Mouse (Mus musculus) liver, embryonic 15.5 days (tissue): Measurements from ENCODE around the gene Phactr4. TPM values are rescaled to one million over a fixed set of nuclear protein-coding genes. Genes with fewer than 3 reads are reported as not detected.

Experiments
- ATAC-seq: fragments of 200-750 bp; cut with Nextera tagmentation; 2 replicates; pipeline ENCODE4 v1.8.0; 2017; ENCODE audit warnings: moderate number of reproducible peaks, mild to moderate bottlenecking, moderate library complexity; ENCODE audit not compliant: insufficient read depth
- H3K27ac ChIP-seq: fragments of 300-500 bp; sonication (generic); replicated peaks from 2 replicates; pipeline ENCODE4 v1.5.1; 2015; ENCODE audit warnings: mild to moderate bottlenecking, inconsistent platforms
- H3K27me3 ChIP-seq: fragments of 300-500 bp; sonication (generic); 2 replicates; pipeline ENCODE4 v1.6.1; 2015; ENCODE audit warnings: mild to moderate bottlenecking, inconsistent platforms
- H3K36me3 ChIP-seq: fragments of 300-500 bp; sonication (generic); replicated peaks from 2 replicates; pipeline ENCODE4 v1.6.1; 2015; ENCODE audit warnings: moderate library complexity, mild to moderate bottlenecking, inconsistent platforms
- H3K4me1 ChIP-seq: fragments of 300-500 bp; sonication (generic); replicated peaks from 2 replicates; pipeline ENCODE4 v1.6.1; 2015; ENCODE audit warnings: inconsistent platforms
- H3K4me2 ChIP-seq: fragments of 300-500 bp; sonication (generic); 2 replicates; pipeline ENCODE4 v1.6.1; 2015; ENCODE audit warnings: moderate library complexity, mild to moderate bottlenecking, inconsistent platforms
- H3K4me3 ChIP-seq: fragments of 300-500 bp; sonication (generic); replicated peaks from 2 replicates; pipeline ENCODE4 v1.5.1; 2015; ENCODE audit warnings: mild to moderate bottlenecking, inconsistent platforms
- H3K9ac ChIP-seq: fragments of 300-500 bp; sonication (generic); 2 replicates; pipeline ENCODE4 v1.6.1; 2015; ENCODE audit warnings: moderate library complexity, mild to moderate bottlenecking, inconsistent platforms
- H3K9me3 ChIP-seq: fragments of 300-500 bp; sonication (generic); replicated peaks from 2 replicates; pipeline ENCODE4 v1.6.1; 2016; ENCODE audit warnings: inconsistent platforms
- WGBS: fragments of 180-500 bp; shearing (Covaris S2); methylation state at CpG from one replicate; pipeline ENCODE4 v1.1.7; 2015; ENCODE audit warnings: mixed read lengths; ENCODE audit not compliant: insufficient replicate concordance; 5-methylcytosine and 5-hydroxymethylcytosine counted together
- polyA plus RNA-seq: library from polyadenylated mRNA; unstranded; fragments of >200 nt; fragmentation: Nextera tagmentation; extraction: Ambion mirVana; gene quantifications from 2 replicates; pipeline ENCODE4 v1.2.1, GENCODE M21; 2015

Phactr4 gene
- polyA plus RNA-seq, 1 experiment from 2014 or later, result 8.0 TPM

DNA sequence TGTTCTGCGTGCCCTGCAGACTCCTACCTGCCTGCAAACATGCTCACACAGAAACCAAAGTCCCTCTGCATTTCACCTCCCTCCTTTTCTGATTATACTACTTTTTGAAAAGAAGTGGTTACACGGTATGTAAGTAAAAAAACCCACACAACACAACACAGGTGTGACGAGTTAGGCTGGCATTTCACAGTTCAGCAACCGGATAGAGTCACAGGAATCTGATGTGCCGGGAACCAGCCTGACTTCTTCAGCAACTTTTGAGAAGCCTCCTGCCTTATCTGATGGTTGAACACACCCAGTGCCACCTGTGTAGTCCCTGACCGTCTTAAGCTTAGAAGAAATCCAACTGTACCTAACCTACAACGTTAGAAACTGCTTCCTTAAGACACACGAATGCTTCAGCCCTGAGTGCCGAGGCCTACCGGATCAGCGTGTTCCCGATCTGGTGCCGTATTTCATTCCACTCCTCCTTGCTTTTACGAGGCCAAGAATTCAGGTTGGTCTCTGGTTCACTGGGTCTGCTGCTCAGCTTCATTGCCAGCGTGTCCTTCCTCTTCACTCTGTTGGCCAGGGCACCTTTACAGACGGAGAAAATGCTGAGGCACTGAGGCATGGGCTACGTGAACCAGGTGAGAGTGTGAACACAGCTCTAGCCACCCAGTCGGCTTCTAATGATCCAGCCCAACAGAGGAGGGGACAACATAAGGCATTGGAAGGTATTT lies 54.6 kb downstream of the Phactr4 start:
- ATAC-seq, result no peak
- Histone ChIP-seq H3K36me3 (peaks cover 93% of the 10 kb centered on the region), H3K4me3 (no peak overlapping the region), H3K27ac (no peak overlapping the region), H3K4me2 (no peak overlapping the region), H3K4me1 (no peaks in the 10 kb centered on the region), H3K9me3 (no peaks in the 10 kb centered on the region), H3K27me3 (no peaks in the 10 kb centered on the region), H3K9ac (no peak overlapping the region)
- WGBS, result 84% methylated on average over 18 of the region's 18 CpGs

DNA sequence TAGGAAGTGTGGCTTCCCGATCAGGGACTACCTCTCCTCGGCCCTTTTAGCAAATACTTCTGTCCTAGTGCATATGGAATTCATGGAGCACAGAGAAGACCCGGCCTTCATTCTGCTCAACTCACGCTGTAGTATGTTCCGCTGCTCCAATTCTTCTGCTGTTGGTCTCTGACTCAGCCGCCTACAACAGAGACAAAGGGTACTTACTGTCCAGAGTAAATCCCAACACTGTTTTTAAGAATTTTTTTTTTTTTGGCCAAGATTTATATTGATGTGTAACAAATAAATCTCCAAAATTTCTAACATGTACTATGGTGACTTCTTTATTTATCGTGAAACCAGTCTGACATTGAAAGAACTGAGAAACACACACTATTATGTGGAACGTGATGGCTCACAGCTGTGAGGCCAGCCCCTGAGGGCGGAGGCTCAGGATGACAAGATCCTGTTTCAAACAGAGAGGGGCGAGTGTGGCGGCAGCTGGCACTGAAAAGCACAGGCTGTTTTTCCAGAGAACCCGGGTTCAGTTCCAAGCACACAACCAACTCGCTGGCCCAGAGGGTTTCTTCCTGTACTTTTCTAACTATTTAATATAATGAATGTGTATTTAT lies 56.7 kb downstream of the Phactr4 start:
- H3K4me2 ChIP-seq, result no peak overlapping the region
- ATAC-seq, result no peak
- WGBS, result 83% methylated on average over 13 of the region's 13 CpGs
- H3K4me3 ChIP-seq, result no peak overlapping the region
- H3K27ac ChIP-seq, result no peak overlapping the region
- H3K9me3 ChIP-seq, result no peaks in the 10 kb centered on the region
- H3K9ac ChIP-seq, result no peak overlapping the region
- H3K27me3 ChIP-seq, result no peaks in the 10 kb centered on the region
- H3K4me1 ChIP-seq, result no peaks in the 10 kb centered on the region
- H3K36me3 ChIP-seq, result peaks cover 87% of the 10 kb centered on the region

GRCm38 (mm10) chr4:132363487-132363886 lies 58.8 kb downstream of the Phactr4 start:
- Histone ChIP-seq H3K4me1 (no peaks in the 10 kb centered on the region), H3K9me3 (no peaks in the 10 kb centered on the region), H3K4me2 (no peak overlapping the region), H3K4me3 (no peak overlapping the region), H3K9ac (no peak overlapping the region), H3K36me3 (peaks cover 86% of the 10 kb centered on the region), H3K27ac (no peak overlapping the region), H3K27me3 (no peaks in the 10 kb centered on the region)
- ATAC-seq, result no peak
- 92% methylated on average over 11 of the region's 11 CpGs for WGBS

GRCm38 (mm10) chr4:132359510-132359909 lies 62.8 kb downstream of the Phactr4 start:
- no peaks in the 10 kb centered on the region for H3K27me3 ChIP-seq
- ATAC-seq, result no peak
- H3K4me3 ChIP-seq, result no peak overlapping the region
- peaks cover 29% of the 10 kb centered on the region for H3K4me1 ChIP-seq
- H3K4me2 ChIP-seq, result no peak overlapping the region
- H3K9ac ChIP-seq, result no peak overlapping the region
- WGBS, result 81% methylated on average over 4 of the region's 4 CpGs
- H3K27ac ChIP-seq, result no peak overlapping the region
- peaks cover 64% of the 10 kb centered on the region for H3K36me3 ChIP-seq
- no peaks in the 10 kb centered on the region for H3K9me3 ChIP-seq

GRCm38 (mm10) chr4:132356170-132356569 lies 66.1 kb downstream of the Phactr4 start:
- H3K27ac ChIP-seq, result peak overlapping the region; percentile 81

DNA sequence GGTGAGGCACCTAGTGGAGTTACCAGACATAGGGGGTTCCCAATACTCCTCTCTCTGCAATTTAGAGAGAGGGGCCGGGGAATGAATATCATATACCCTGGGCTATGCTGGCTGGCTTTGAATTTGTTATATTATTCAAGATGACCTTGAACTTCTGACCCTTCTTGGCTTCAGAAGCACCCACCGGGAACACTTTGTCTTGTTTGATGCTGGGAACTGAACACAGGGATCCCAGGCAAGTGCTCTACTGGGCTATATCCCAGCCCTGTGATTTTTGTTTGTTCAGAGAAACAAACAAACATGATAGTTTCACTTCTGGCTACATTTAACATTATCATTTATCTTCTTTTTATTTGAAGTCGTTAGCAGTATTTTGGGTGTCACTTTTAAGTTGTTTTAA lies 66.9 kb downstream of the Phactr4 start:
- Histone ChIP-seq H3K4me2 (no peak overlapping the region), H3K36me3 (peaks cover 55% of the 10 kb centered on the region), H3K9me3 (no peaks in the 10 kb centered on the region), H3K4me3 (no peak overlapping the region), H3K27ac (peak overlapping the region; percentile 81), H3K27me3 (no peaks in the 10 kb centered on the region), H3K9ac (no peak overlapping the region), H3K4me1 (peaks cover 60% of the 10 kb centered on the region)
- 80% methylated on average over 3 of the region's 3 CpGs for WGBS
- ATAC-seq, result no peak

More at GRCm38 (mm10) chr4:132356170-132356569, 66.1 kb downstream of the Phactr4 start:
- H3K36me3 ChIP-seq, result peaks cover 54% of the 10 kb centered on the region
- peak overlapping the region; percentile 21; the same call in 1 of the 2 replicates for H3K4me3 ChIP-seq
- no peaks in the 10 kb centered on the region for H3K9me3 ChIP-seq
- H3K9ac ChIP-seq, result no peak overlapping the region; the same call in 1 of the 2 replicates
- peak; percentile 79 for ATAC-seq
- no peaks in the 10 kb centered on the region for H3K27me3 ChIP-seq
- peaks cover 52% of the 10 kb centered on the region for H3K4me1 ChIP-seq
- H3K4me2 ChIP-seq, result peak overlapping the region; percentile 57
- 33% methylated on average over 12 of the region's 12 CpGs for WGBS

DNA sequence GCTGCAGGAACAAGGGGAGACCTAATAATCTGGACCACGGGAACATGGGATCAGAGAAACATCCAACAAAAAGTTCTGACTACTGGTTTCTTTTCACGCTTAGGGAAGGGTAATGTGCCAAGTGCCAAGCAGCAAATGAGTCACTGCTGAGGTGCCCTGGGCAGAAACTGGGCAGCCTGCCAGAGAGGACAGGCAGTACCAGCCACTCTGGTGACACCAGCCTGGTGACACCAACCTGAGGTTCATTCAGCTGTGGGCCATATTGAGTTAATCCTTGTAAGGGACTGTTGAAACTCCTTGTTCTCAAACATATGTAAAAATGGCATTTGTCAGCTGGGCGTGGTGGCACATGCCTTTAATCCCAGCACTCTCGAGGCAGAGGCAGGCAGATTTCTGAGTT lies 67.7 kb downstream of the Phactr4 start:
- WGBS, result 78% methylated on average over 4 of the region's 4 CpGs
- Histone ChIP-seq H3K9me3 (no peaks in the 10 kb centered on the region), H3K9ac (no peak overlapping the region), H3K27me3 (no peaks in the 10 kb centered on the region), H3K4me1 (peaks cover 66% of the 10 kb centered on the region), H3K36me3 (peaks cover 55% of the 10 kb centered on the region), H3K4me2 (0 out of 2 replicates have a peak overlapping the region, but pooled peaks have one; percentile 81), H3K4me3 (no peak overlapping the region), H3K27ac (peak overlapping the region; percentile 94)
- ATAC-seq, result no peak

DNA sequence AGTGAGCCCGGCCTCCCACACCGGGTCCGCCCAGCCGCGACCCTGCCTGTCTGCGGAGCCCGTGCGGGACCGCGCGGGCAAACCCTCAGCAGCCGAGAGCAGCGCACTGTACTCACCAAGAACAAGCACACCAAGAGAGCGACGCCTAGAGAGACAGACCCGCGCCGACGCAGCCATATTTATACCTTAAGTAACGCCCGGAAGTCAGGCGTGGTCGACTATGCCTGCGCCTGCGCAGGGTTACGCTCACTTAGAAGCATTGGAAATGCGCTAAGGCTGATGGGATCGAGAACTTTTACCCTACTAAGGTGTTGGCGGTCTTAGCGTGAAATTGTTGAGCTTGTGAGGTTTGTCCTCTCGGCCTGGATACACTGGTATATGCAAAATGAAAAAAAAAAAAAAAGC lies 68.8 kb downstream of the Phactr4 start, which contains the start of gene Rcc1:
Gene Rcc1, minus strand, starts transcription at position 125 of the 405 bp plus-strand sequence.
- H3K27ac ChIP-seq, result peak within 1 kb of the TSS; percentile 94
- peak; percentile 81 for ATAC-seq
- H3K36me3 ChIP-seq, result peaks cover 46% of the 10 kb centered on the region
- WGBS, result under 1% methylated on average over 31 of the region's 31 CpGs
- H3K9ac ChIP-seq, result peak within 1 kb of the TSS; percentile 88
- peaks cover 67% of the 10 kb centered on the region for H3K4me1 ChIP-seq
- H3K27me3 ChIP-seq, result no peaks in the 10 kb centered on the region
- H3K4me3 ChIP-seq, result peak within 1 kb of the TSS; percentile 82
- H3K9me3 ChIP-seq, result no peaks in the 10 kb centered on the region
- H3K4me2 ChIP-seq, result peak within 1 kb of the TSS; percentile 81

GRCm38 (mm10) chr4:132352739-132353138 lies 69.5 kb downstream of the Phactr4 start:
- peak overlapping the region; percentile 88 for H3K9ac ChIP-seq
- ATAC-seq, result no peak
- peak overlapping the region; percentile 81 for H3K4me2 ChIP-seq
- peaks cover 39% of the 10 kb centered on the region for H3K36me3 ChIP-seq
- peaks cover 68% of the 10 kb centered on the region for H3K4me1 ChIP-seq
- H3K4me3 ChIP-seq, result peak overlapping the region; percentile 82
- peak overlapping the region; percentile 94 for H3K27ac ChIP-seq
- H3K27me3 ChIP-seq, result no peaks in the 10 kb centered on the region
- 0% methylated on average over 14 of the region's 14 CpGs for WGBS
- no peaks in the 10 kb centered on the region for H3K9me3 ChIP-seq

GRCm38 (mm10) chr4:132351401-132351800 lies 70.9 kb downstream of the Phactr4 start:
- peak overlapping the region; percentile 88 for H3K9ac ChIP-seq
- ATAC-seq, result no peak
- H3K27me3 ChIP-seq, result no peaks in the 10 kb centered on the region
- H3K27ac ChIP-seq, result peak overlapping the region; percentile 94
- 11% methylated on average over 1 of the region's 1 CpGs for WGBS
- H3K9me3 ChIP-seq, result no peaks in the 10 kb centered on the region
- H3K4me1 ChIP-seq, result peaks cover 59% of the 10 kb centered on the region
- peak overlapping the region; percentile 81 for H3K4me2 ChIP-seq
- H3K4me3 ChIP-seq, result peak overlapping the region; percentile 82
- peaks cover 29% of the 10 kb centered on the region for H3K36me3 ChIP-seq

DNA sequence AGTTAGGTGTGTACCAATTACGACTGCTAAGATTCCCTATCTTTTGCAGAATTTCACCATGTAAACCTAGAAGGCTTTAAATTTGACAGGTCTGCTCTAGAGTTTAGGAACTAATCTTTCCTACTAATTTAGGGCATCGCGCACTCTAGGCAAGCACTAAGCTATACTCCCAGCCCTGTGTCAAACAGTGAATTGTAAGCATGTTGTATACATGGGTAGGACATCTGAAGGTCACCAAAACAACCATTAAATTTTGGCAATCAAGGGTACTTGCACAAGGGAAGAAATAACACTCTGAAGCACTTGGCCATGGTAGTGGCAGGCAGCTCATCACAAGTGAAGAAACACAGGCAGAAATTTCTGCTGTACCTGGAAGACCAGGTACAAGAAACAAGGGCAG lies 71.4 kb downstream of the Phactr4 start:
- WGBS, result 47% methylated on average over 3 of the region's 3 CpGs
- H3K4me2 ChIP-seq, result peak overlapping the region; percentile 81; the same call in 1 of the 2 replicates
- peaks cover 59% of the 10 kb centered on the region for H3K4me1 ChIP-seq
- H3K9me3 ChIP-seq, result no peaks in the 10 kb centered on the region
- H3K4me3 ChIP-seq, result peak overlapping the region; percentile 82
- H3K27ac ChIP-seq, result peak overlapping the region; percentile 94
- peaks cover 29% of the 10 kb centered on the region for H3K36me3 ChIP-seq
- no peak overlapping the region for H3K9ac ChIP-seq
- no peaks in the 10 kb centered on the region for H3K27me3 ChIP-seq
- ATAC-seq, result no peak
